Comparison of ENCODE assay signal across 28 mouse cellular contexts in the genomic region with DNA sequence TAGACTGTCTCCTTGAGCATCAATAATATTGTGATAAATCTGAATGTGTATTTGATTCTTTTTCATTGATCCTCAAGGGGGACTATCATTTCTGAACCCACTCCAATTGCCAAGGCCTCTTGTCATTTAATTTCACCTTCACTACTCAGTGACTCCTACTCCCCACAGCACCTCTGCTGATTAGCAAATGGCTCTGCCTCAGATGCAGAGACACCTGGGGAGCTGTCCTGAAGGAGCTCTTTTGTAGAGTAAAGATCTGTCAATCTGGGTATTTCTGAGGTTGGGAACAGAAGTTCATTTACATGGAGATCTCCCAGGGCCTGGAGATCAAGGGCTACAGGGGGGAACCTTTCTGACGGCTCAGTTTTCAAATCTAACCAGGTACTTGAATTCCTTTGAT.
A peak's percentile ranks its signal among the peaks of the same experiment; 100 is the strongest.
DNase-seq lines count a peak whose midpoint lies in the region; ATAC-seq and TF ChIP-seq lines count a peak whose summit lies in the region.
"Had no signal": no experiment of that assay in that cellular context is flagged by ENCODE, and none has a peak within 500 bp of the region (broad histone marks: within the 10 kb centered on the region; RNA-seq: fewer than 3 reads in every experiment).

No protein-coding gene starts in this region.

- H3K4me1 ChIP-seq in hindbrain, embryonic 13.5 days (replicated peaks) = peaks cover 16% of the 10 kb centered on the region
- peaks cover 24% of the 10 kb centered on the region for H3K4me1 ChIP-seq in hindbrain, embryonic 10.5 days (replicated peaks)
- H3K4me1 ChIP-seq in midbrain, embryonic 14.5 days (ENCODE audit: control insufficient read depth, insufficient read depth, low read length) = peaks cover 3% of the 10 kb centered on the region; the same call in 1 of the 2 replicates
- H3K4me1 ChIP-seq in midbrain, embryonic 10.5 days = peaks cover 22% of the 10 kb centered on the region
- peaks cover 3% of the 10 kb centered on the region; the same call in 1 of the 2 replicates for H3K4me1 ChIP-seq in midbrain, postnatal 0 days (ENCODE audit: insufficient read depth, low read length)
- H3K4me1 ChIP-seq: embryonic facial prominence, embryonic 15.5 days had no signal

- no peak for TF ChIP-seq POLR2A in brain, embryonic 14.5 days (IDR thresholded peaks at IDR 0.05; ENCODE audit: borderline replicate concordance, extremely low read depth, insufficient read depth, insufficient read length, poor library complexity, severe bottlenecking)

- ATAC-seq in hindbrain, embryonic 13.5 days (ENCODE audit: low FRiP score) = no peak
- ATAC-seq in midbrain, embryonic 14.5 days (ENCODE audit: low FRiP score, low TSS enrichment) = no peak
- ATAC-seq in midbrain, postnatal 0 days (ENCODE audit: low FRiP score) = peak; percentile 27; the same call in 1 of the 2 replicates
- ATAC-seq: forebrain, embryonic 15.5 days had no signal

- no peak overlapping the region for H3K9ac ChIP-seq in hindbrain, embryonic 13.5 days
- H3K9ac ChIP-seq in midbrain, embryonic 14.5 days (replicated peaks; ENCODE audit: low read length) = no peak overlapping the region
- H3K9ac ChIP-seq in midbrain, postnatal 0 days (replicated peaks; ENCODE audit: low read length, poor library complexity, severe bottlenecking) = no peak overlapping the region
- H3K9ac ChIP-seq: embryonic facial prominence, embryonic 12.5 days; embryonic facial prominence, embryonic 15.5 days; forebrain, embryonic 12.5 days; forebrain, embryonic 15.5 days; heart, embryonic 13.5 days; hindbrain, embryonic 15.5 days had no signal

- no peaks in the 10 kb centered on the region for H3K9me3 ChIP-seq in hindbrain, embryonic 13.5 days
- no peaks in the 10 kb centered on the region for H3K9me3 ChIP-seq in hindbrain, embryonic 10.5 days
- H3K9me3 ChIP-seq in midbrain, embryonic 14.5 days (ENCODE audit: control insufficient read depth, low read length) = no peaks in the 10 kb centered on the region
- no peaks in the 10 kb centered on the region for H3K9me3 ChIP-seq in midbrain, embryonic 10.5 days (replicated peaks)
- no peaks in the 10 kb centered on the region for H3K9me3 ChIP-seq in midbrain, postnatal 0 days (ENCODE audit: low read length)
- H3K9me3 ChIP-seq: embryonic facial prominence, embryonic 12.5 days; embryonic facial prominence, embryonic 15.5 days; forebrain, embryonic 12.5 days; forebrain, embryonic 15.5 days; heart, embryonic 10.5 days; heart, embryonic 13.5 days; hindbrain, embryonic 15.5 days had no signal

- peak overlapping the region; percentile 19; the same call in 1 of the 2 replicates for H3K27ac ChIP-seq in hindbrain, embryonic 13.5 days
- no peak overlapping the region for H3K27ac ChIP-seq in hindbrain, embryonic 10.5 days
- no peak overlapping the region for H3K27ac ChIP-seq in midbrain, embryonic 14.5 days (replicated peaks; ENCODE audit: low read depth, low read length)
- no peak overlapping the region for H3K27ac ChIP-seq in midbrain, embryonic 10.5 days (replicated peaks)
- H3K27ac ChIP-seq in midbrain, postnatal 0 days (ENCODE audit: low read depth, low read length) = no peak overlapping the region
- H3K27ac ChIP-seq: embryonic facial prominence, embryonic 12.5 days; embryonic facial prominence, embryonic 15.5 days; forebrain, embryonic 12.5 days; forebrain, embryonic 15.5 days; heart, adult 2 months; heart, embryonic 10.5 days; heart, embryonic 13.5 days; hindbrain, embryonic 15.5 days had no signal

- H3K4me2 ChIP-seq in hindbrain, embryonic 13.5 days = no peak overlapping the region
- H3K4me2 ChIP-seq in midbrain, embryonic 14.5 days (ENCODE audit: low read length) = no peak overlapping the region
- no peak overlapping the region for H3K4me2 ChIP-seq in midbrain, postnatal 0 days (ENCODE audit: low read depth, low read length, poor library complexity, severe bottlenecking)
- H3K4me2 ChIP-seq: embryonic facial prominence, embryonic 12.5 days; embryonic facial prominence, embryonic 15.5 days; forebrain, embryonic 12.5 days; forebrain, embryonic 15.5 days; heart, embryonic 13.5 days; hindbrain, embryonic 15.5 days had no signal

- no peak overlapping the region for H3K4me3 ChIP-seq in hindbrain, embryonic 13.5 days
- no peak overlapping the region for H3K4me3 ChIP-seq in hindbrain, embryonic 10.5 days
- no peak overlapping the region for H3K4me3 ChIP-seq in midbrain, embryonic 14.5 days (replicated peaks; ENCODE audit: low read depth, low read length)
- H3K4me3 ChIP-seq in midbrain, embryonic 10.5 days = no peak overlapping the region
- no peak overlapping the region for H3K4me3 ChIP-seq in midbrain, postnatal 0 days (ENCODE audit: low read depth, low read length)
- H3K4me3 ChIP-seq: embryonic facial prominence, embryonic 12.5 days; embryonic facial prominence, embryonic 15.5 days; forebrain, embryonic 12.5 days; forebrain, embryonic 15.5 days; heart, adult 2 months; heart, embryonic 10.5 days; heart, embryonic 13.5 days; hindbrain, embryonic 15.5 days had no signal

- WGBS in hindbrain, embryonic 13.5 days = 24% methylated on average over 1 of the region's 1 CpGs
- 22% methylated on average over 1 of the region's 1 CpGs for whole genome bisulfite sequencing in hindbrain, embryonic 10.5 days
- 6% methylated on average over 1 of the region's 1 CpGs for WGBS in midbrain, embryonic 14.5 days
- WGBS in midbrain, embryonic 10.5 days = 58% methylated on average over 1 of the region's 1 CpGs
- 11% methylated on average over 1 of the region's 1 CpGs for WGBS in midbrain, postnatal 0 days

- DNase-seq in hindbrain, embryonic 10.5 days (ENCODE audit: low spot score) = no peak
- peak; percentile 40 for DNase-seq in midbrain, embryonic 14.5 days
- no peak for DNase-seq in midbrain, embryonic 10.5 days (ENCODE audit: low spot score)
- DNase-seq in brain, embryonic 14.5 days (ENCODE audit: low read depth) = peak; percentile 59
- no peak for DNase-seq in midbrain, postnatal 0 days (ENCODE audit: low spot score)
- DNase-seq in urinary bladder, postnatal 36 days (ENCODE audit: low spot score in 2 of 2) = no peak
- no peak for DNase-seq in gastrocnemius, adult 18-20 months (ENCODE audit: low spot score)
- DNase-seq: adrenal gland, postnatal 10 days; adrenal gland, postnatal 36 days; B cell, adult 2 months; cerebellum, adult 11 months; cerebellum, adult 2 months; cerebellum, adult 9-11 months; cerebellum, postnatal 25 days; gastrocnemius, postnatal 10 days; gastrocnemius, postnatal 36 days; heart, adult 2 months; heart, postnatal 14 days; heart, postnatal 4 days had no signal

- no peak for TF ChIP-seq CTCF in brain, embryonic 14.5 days (IDR thresholded peaks at IDR 0.05; ENCODE audit: borderline replicate concordance, extremely low read depth, insufficient read depth, insufficient read length)
- no peak for TF ChIP-seq CTCF in midbrain, postnatal 0 days (IDR thresholded peaks at IDR 0.05)

- H3K27me3 ChIP-seq in hindbrain, embryonic 13.5 days = peaks cover 8% of the 10 kb centered on the region; the same call in 1 of the 2 replicates
- H3K27me3 ChIP-seq in hindbrain, embryonic 10.5 days (ENCODE audit: insufficient read depth, poor library complexity, severe bottlenecking) = peaks cover 15% of the 10 kb centered on the region; the same call in 1 of the 2 replicates
- H3K27me3 ChIP-seq in midbrain, embryonic 14.5 days (ENCODE audit: control insufficient read depth, insufficient read depth, low read length) = no peaks in the 10 kb centered on the region
- 0 out of 2 replicates have a peak, but pooled peaks cover 6% of the 10 kb centered on the region for H3K27me3 ChIP-seq in midbrain, embryonic 10.5 days (ENCODE audit: low read depth, poor library complexity, severe bottlenecking)
- no peaks in the 10 kb centered on the region for H3K27me3 ChIP-seq in midbrain, postnatal 0 days (ENCODE audit: insufficient read depth, low read length)
- H3K27me3 ChIP-seq: CH12.LX; embryonic facial prominence, embryonic 12.5 days; embryonic facial prominence, embryonic 15.5 days; forebrain, embryonic 12.5 days; forebrain, embryonic 15.5 days; heart, embryonic 13.5 days; hindbrain, embryonic 15.5 days had no signal

- no peaks in the 10 kb centered on the region for H3K36me3 ChIP-seq in hindbrain, embryonic 13.5 days
- no peaks in the 10 kb centered on the region for H3K36me3 ChIP-seq in hindbrain, embryonic 10.5 days
- H3K36me3 ChIP-seq in midbrain, embryonic 14.5 days (ENCODE audit: control insufficient read depth, insufficient read depth, low read length) = no peaks in the 10 kb centered on the region
- no peaks in the 10 kb centered on the region for H3K36me3 ChIP-seq in midbrain, embryonic 10.5 days
- no peaks in the 10 kb centered on the region for H3K36me3 ChIP-seq in midbrain, postnatal 0 days (ENCODE audit: insufficient read depth, low read length)
- H3K36me3 ChIP-seq: embryonic facial prominence, embryonic 12.5 days; embryonic facial prominence, embryonic 15.5 days; forebrain, embryonic 15.5 days; heart, embryonic 10.5 days; heart, embryonic 13.5 days; hindbrain, embryonic 15.5 days had no signal

Comparison
In these comparisons a context has a peak if more than half of its experiments do, and no peak if none do; other contexts are left out.
1. DNase-seq: peak in midbrain, embryonic 14.5 days (single experiment) and brain, embryonic 14.5 days (single experiment); none in hindbrain, embryonic 10.5 days (single experiment), midbrain, embryonic 10.5 days (single experiment), midbrain, postnatal 0 days (single experiment), urinary bladder, postnatal 36 days (0 of 2) and gastrocnemius, adult 18-20 months (single experiment).